In the genomic region with DNA sequence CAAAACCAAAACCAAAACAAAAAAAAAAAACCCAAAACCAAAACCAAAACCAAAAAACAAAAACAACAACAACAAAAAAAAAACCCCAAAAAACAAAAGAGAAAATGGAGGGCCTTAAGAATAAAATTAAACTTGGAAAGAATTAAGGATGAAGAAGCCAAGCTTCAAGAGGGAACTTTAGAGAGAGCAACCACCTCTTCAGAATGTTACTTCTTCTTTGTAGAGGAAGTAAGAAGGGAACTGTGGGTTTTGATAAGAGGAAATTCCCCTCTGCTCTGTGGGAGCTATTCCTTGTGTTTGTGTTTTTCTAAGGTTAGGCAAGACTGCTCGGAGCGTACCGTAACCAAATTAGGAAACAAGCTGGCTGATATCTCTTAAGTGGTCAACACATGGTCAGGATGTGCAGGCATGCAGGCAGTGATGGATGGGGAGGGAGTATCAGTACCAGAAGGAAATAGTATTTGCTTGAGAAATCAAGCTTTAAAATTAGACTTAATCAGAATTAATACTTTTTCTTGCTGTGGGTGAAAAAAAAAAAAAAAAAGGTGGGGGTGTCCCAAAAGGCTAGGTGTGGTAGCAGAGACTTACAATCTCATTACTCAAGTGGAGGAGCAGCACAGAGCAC, we compare ENCODE assay signal across 10 mouse cellular contexts. TPM values are rescaled to one million over a fixed set of nuclear protein-coding genes. Genes with fewer than 3 reads are reported as not detected.
DNase-seq lines count a peak whose midpoint lies in the region; TF ChIP-seq lines count a peak whose summit lies in the region.
"Had no signal": no experiment of that assay in that cellular context is flagged by ENCODE, and none has a peak within 500 bp of the region (broad histone marks: within the 10 kb centered on the region; RNA-seq: fewer than 3 reads in every experiment).

No protein-coding gene starts in this region.

- TF ChIP-seq CTCF in embryonic fibroblast, embryonic 13.5 days (IDR thresholded peaks at IDR 0.05; ENCODE audit: borderline replicate concordance, insufficient read depth, low read length) = no peak

- intact Hi-C loops in left cerebral cortex, postnatal 14 days (cut with DNase I) = no loop called here

- TF ChIP-seq POLR2A in embryonic fibroblast, embryonic 13.5 days (IDR thresholded peaks at IDR 0.05; ENCODE audit: low read depth, low read length) = 0 out of 2 replicates have a peak, but pooled peaks have one; percentile 27
- TF ChIP-seq POLR2A in myocyte (IDR thresholded peaks at IDR 0.05; ENCODE audit: insufficient read length, low read depth) = no peak

- no peaks in the 10 kb centered on the region for H3K79me2 ChIP-seq in myocyte (ENCODE audit: control insufficient read depth, insufficient read depth)

- H3K4me3 ChIP-seq in embryonic fibroblast, embryonic 13.5 days (ENCODE audit: insufficient read depth, low read length) = no peak overlapping the region
- H3K4me3 ChIP-seq in myocyte = no peak overlapping the region
- H3K4me3 ChIP-seq: embryonic facial prominence, embryonic 12.5 days had no signal

- H3ac ChIP-seq in myocyte (ENCODE audit: control insufficient read depth, insufficient read length) = no peak overlapping the region

- no peaks in the 10 kb centered on the region for H3K27me3 ChIP-seq in myocyte (ENCODE audit: control insufficient read depth, insufficient read depth, insufficient read length)
- H3K27me3 ChIP-seq: embryonic facial prominence, embryonic 12.5 days; Patski had no signal

- H3K36me3 ChIP-seq in myocyte (ENCODE audit: control insufficient read depth, insufficient read depth) = no peaks in the 10 kb centered on the region

- peaks cover 46% of the 10 kb centered on the region for H3K4me1 ChIP-seq in embryonic fibroblast, embryonic 13.5 days (ENCODE audit: control insufficient read depth, insufficient read depth, low read length)

- no peak overlapping the region for H3K4me2 ChIP-seq in myocyte (ENCODE audit: low read depth)
- H3K4me2 ChIP-seq: embryonic facial prominence, embryonic 12.5 days had no signal

- H3K27ac ChIP-seq in embryonic fibroblast, embryonic 13.5 days (ENCODE audit: insufficient read depth, low read length) = peak overlapping the region; percentile 97
- H3K27ac ChIP-seq: embryonic facial prominence, embryonic 12.5 days had no signal

- peak; percentile 52 for DNase-seq in kidney, adult 11 months
- no peak for DNase-seq in kidney, adult 18-20 months
- DNase-seq in kidney, postnatal 14 days = peak; percentile 66
- DNase-seq in cerebellum, postnatal 10 days = no peak
- DNase-seq in left cerebral cortex, postnatal 14 days (ENCODE audit: low spot score in 2 of 2) = no peak
- DNase-seq in adipocyte (ENCODE audit: low spot score) = no peak

TF ChIP-seq in myocyte, 11 proteins besides CTCF, POLR2A, EP300 and RAD21:
- no peak for TF ChIP-seq POLR2AphosphoS2 (IDR thresholded peaks at IDR 0.05; ENCODE audit: insufficient read length, low read depth)
- no peak for TF ChIP-seq MYOG (IDR thresholded peaks at IDR 0.05; ENCODE audit: control insufficient read depth in 1 of 3, insufficient read depth in 1 of 3, insufficient read length in 2 of 3, low read depth in 2 of 3)
- no peak for TF ChIP-seq TCF3 (IDR thresholded peaks at IDR 0.05; ENCODE audit: insufficient read length, low read depth)
- no peak for TF ChIP-seq E2F4 (IDR thresholded peaks at IDR 0.05; ENCODE audit: insufficient read depth)
- TF ChIP-seq SRF (IDR thresholded peaks at IDR 0.05; ENCODE audit: control insufficient read depth, insufficient read length, low read depth) = peak; percentile 84
TF ChIP-seq in myocyte: peak in this region for 1.

RNA-seq across cellular contexts. Expression of gene Rnf216, which starts 57.2 kb away (rescaled TPM):
- 28.6 and 36.3 TPM in 2 replicates for polyA plus RNA-seq in embryonic fibroblast, embryonic 13.5 days (2011; ENCODE audit: insufficient read length, low read depth, missing spikeins)
- polyA plus RNA-seq in myocyte (2012; fragmentation: generic; extraction: Trizol) = 15.9 TPM
- total RNA-seq in left cerebral cortex, postnatal 14 days (2021) = 10 to 100 TPM; 38.8 to 41.0 TPM

Comparison
In these comparisons a context has a peak if more than half of its experiments do, and no peak if none do; other contexts are left out.
1. DNase-seq: peak in kidney, adult 11 months (single experiment) and kidney, postnatal 14 days (single experiment); none in kidney, adult 18-20 months (single experiment), cerebellum, postnatal 10 days (0 of 2), left cerebral cortex, postnatal 14 days (0 of 2) and adipocyte (single experiment).